Mouse (Mus musculus) stomach, embryonic 16.5 days (tissue): ENCODE data around the gene 4430402I18Rik. TPM values are rescaled to one million over a fixed set of nuclear protein-coding genes. Genes with fewer than 3 reads are reported as not detected.

Source experiments
- ATAC-seq: fragments of 200-750 bp; cut with Nextera tagmentation; 2 replicates; pipeline ENCODE4 v1.8.0; 2017; ENCODE audit warnings: moderate number of reproducible peaks, moderate TSS enrichment; ENCODE audit not compliant: insufficient read depth, low FRiP score
- H3K27ac ChIP-seq: fragments of 300-500 bp; sonication (generic); 2 replicates; pipeline ENCODE4 v1.5.1; 2014; ENCODE audit warnings: low read length
- H3K27me3 ChIP-seq: fragments of 300-500 bp; sonication (generic); 2 replicates; pipeline ENCODE4 v1.6.1; 2014; ENCODE audit warnings: low read length, control low read depth, mixed read lengths; ENCODE audit not compliant: control insufficient read depth, insufficient read depth
- H3K36me3 ChIP-seq: fragments of 300-500 bp; sonication (generic); 2 replicates; pipeline ENCODE4 v1.6.1; 2014; ENCODE audit warnings: low read length; ENCODE audit not compliant: control insufficient read depth, insufficient read depth
- H3K4me1 ChIP-seq: fragments of 300-500 bp; sonication (generic); 2 replicates; pipeline ENCODE4 v1.6.1; 2014; ENCODE audit warnings: low read length, control low read depth, mixed read lengths; ENCODE audit not compliant: control insufficient read depth, insufficient read depth
- H3K4me2 ChIP-seq: fragments of 300-500 bp; sonication (generic); 2 replicates; pipeline ENCODE4 v1.6.1; 2014; ENCODE audit warnings: low read depth, low read length, mixed read lengths
- H3K4me3 ChIP-seq: fragments of 300-500 bp; sonication (generic); replicated peaks from 2 replicates; pipeline ENCODE4 v1.5.1; 2014; ENCODE audit warnings: mild to moderate bottlenecking, low read length
- H3K9ac ChIP-seq: fragments of 300-500 bp; sonication (generic); 2 replicates; pipeline ENCODE4 v1.6.1; 2014; ENCODE audit warnings: low read length
- H3K9me3 ChIP-seq: fragments of 300-500 bp; sonication (generic); replicated peaks from 2 replicates; pipeline ENCODE4 v1.6.1; 2016; ENCODE audit warnings: low read length, control low read depth; ENCODE audit not compliant: control insufficient read depth
- WGBS: fragments of 180-500 bp; shearing (Covaris S2); extraction: QIAGEN DNeasy Blood & Tissue Kit; methylation state at CpG from one replicate; pipeline ENCODE4 v1.1.7; 2014; 5-methylcytosine and 5-hydroxymethylcytosine counted together
- polyA plus RNA-seq: library from polyadenylated mRNA; unstranded; fragments of >200 nt; fragmentation: Nextera tagmentation; extraction: Ambion mirVana; gene quantifications from 2 replicates; pipeline ENCODE4 v1.2.1, GENCODE M21; 2015

4430402I18Rik gene
- polyA plus RNA-seq, 1 experiment from 2014 or later, result 0.74 TPM

- Histone ChIP-seq H3K4me3 (no peak overlapping the region), H3K9me3 (no peaks in the 10 kb centered on the region), H3K36me3 (no peaks in the 10 kb centered on the region), H3K27ac (no peak overlapping the region), H3K9ac (no peak overlapping the region), H3K4me1 (no peaks in the 10 kb centered on the region), H3K27me3 (no peaks in the 10 kb centered on the region), H3K4me2 (no peak overlapping the region)
- no peak for ATAC-seq
- 83% methylated on average over 6 of the region's 6 CpGs for WGBS
Observed at GRCm38 (mm10) chr19:28869251-28869855, 98.2 kb downstream of the 4430402I18Rik start.

GRCm38 (mm10) chr19:28865501-28865900, 102.1 kb downstream of the 4430402I18Rik start:
- no peaks in the 10 kb centered on the region for H3K9me3 ChIP-seq
- WGBS, result 84% methylated on average over 1 of the region's 1 CpGs

GRCm38 (mm10) chr19:28864981-28865380, 102.6 kb downstream of the 4430402I18Rik start:
- Histone ChIP-seq H3K9me3 (no peaks in the 10 kb centered on the region), H3K9ac (no peak overlapping the region), H3K36me3 (no peaks in the 10 kb centered on the region), H3K27me3 (no peaks in the 10 kb centered on the region), H3K4me1 (no peaks in the 10 kb centered on the region), H3K4me2 (no peak overlapping the region), H3K4me3 (no peak overlapping the region), H3K27ac (no peak overlapping the region)
- no peak for ATAC-seq
- WGBS, result 73% methylated on average over 6 of the region's 6 CpGs

More at GRCm38 (mm10) chr19:28865501-28865900, 102.1 kb downstream of the 4430402I18Rik start:
- Histone ChIP-seq H3K36me3 (no peaks in the 10 kb centered on the region), H3K4me1 (no peaks in the 10 kb centered on the region), H3K27ac (no peak overlapping the region), H3K4me3 (no peak overlapping the region), H3K9ac (no peak overlapping the region), H3K4me2 (no peak overlapping the region), H3K27me3 (no peaks in the 10 kb centered on the region)
- ATAC-seq, result no peak

GRCm38 (mm10) chr19:28863626-28864025, 104.0 kb downstream of the 4430402I18Rik start:
- no peak overlapping the region for H3K4me2 ChIP-seq
- no peak overlapping the region for H3K27ac ChIP-seq
- H3K9me3 ChIP-seq, result no peaks in the 10 kb centered on the region
- no peaks in the 10 kb centered on the region for H3K27me3 ChIP-seq
- no peaks in the 10 kb centered on the region for H3K4me1 ChIP-seq
- H3K36me3 ChIP-seq, result no peaks in the 10 kb centered on the region
- no peak overlapping the region for H3K9ac ChIP-seq
- 60% methylated on average over 10 of the region's 10 CpGs for WGBS
- ATAC-seq, result no peak
- no peak overlapping the region for H3K4me3 ChIP-seq

- Histone ChIP-seq H3K9ac (no peak overlapping the region), H3K4me1 (no peaks in the 10 kb centered on the region), H3K9me3 (no peaks in the 10 kb centered on the region), H3K4me3 (no peak overlapping the region), H3K27ac (no peak overlapping the region), H3K4me2 (no peak overlapping the region), H3K27me3 (no peaks in the 10 kb centered on the region), H3K36me3 (no peaks in the 10 kb centered on the region)
- ATAC-seq, result no peak
- 76% methylated on average over 2 of the region's 2 CpGs for WGBS
Observed at GRCm38 (mm10) chr19:28860246-28860645, 107.4 kb downstream of the 4430402I18Rik start.

GRCm38 (mm10) chr19:28854831-28855230, 112.8 kb downstream of the 4430402I18Rik start:
- WGBS, result 77% methylated on average over 1 of the region's 1 CpGs
- H3K9me3 ChIP-seq, result no peaks in the 10 kb centered on the region
- H3K36me3 ChIP-seq, result no peaks in the 10 kb centered on the region
- H3K27ac ChIP-seq, result no peak overlapping the region
- H3K4me2 ChIP-seq, result no peak overlapping the region
- no peaks in the 10 kb centered on the region for H3K27me3 ChIP-seq
- ATAC-seq, result no peak
- H3K4me1 ChIP-seq, result no peaks in the 10 kb centered on the region
- H3K4me3 ChIP-seq, result no peak overlapping the region
- no peak overlapping the region for H3K9ac ChIP-seq

- Histone ChIP-seq H3K27ac (no peak overlapping the region), H3K27me3 (no peaks in the 10 kb centered on the region), H3K9ac (no peak overlapping the region), H3K9me3 (no peaks in the 10 kb centered on the region), H3K36me3 (no peaks in the 10 kb centered on the region), H3K4me3 (no peak overlapping the region), H3K4me2 (no peak overlapping the region), H3K4me1 (no peaks in the 10 kb centered on the region)
- 90% methylated on average over 3 of the region's 3 CpGs for WGBS
- no peak for ATAC-seq
Observed at GRCm38 (mm10) chr19:28852001-28852400, 115.6 kb downstream of the 4430402I18Rik start.

- H3K4me2 ChIP-seq, result no peak overlapping the region
- no peaks in the 10 kb centered on the region for H3K36me3 ChIP-seq
- 65% methylated on average over 3 of the region's 3 CpGs for WGBS
- H3K9me3 ChIP-seq, result no peaks in the 10 kb centered on the region
- H3K27me3 ChIP-seq, result no peaks in the 10 kb centered on the region
- H3K9ac ChIP-seq, result no peak overlapping the region
- H3K4me3 ChIP-seq, result no peak overlapping the region
- H3K27ac ChIP-seq, result no peak overlapping the region
- no peaks in the 10 kb centered on the region for H3K4me1 ChIP-seq
- ATAC-seq, result no peak
Observed at GRCm38 (mm10) chr19:28850510-28850909, 117.1 kb downstream of the 4430402I18Rik start.

- H3K4me2 ChIP-seq, result no peak overlapping the region
- no peak overlapping the region for H3K27ac ChIP-seq
- WGBS, result 60% methylated on average over 8 of the region's 8 CpGs
- no peak overlapping the region for H3K4me3 ChIP-seq
- H3K27me3 ChIP-seq, result no peaks in the 10 kb centered on the region
- no peak for ATAC-seq
- no peak overlapping the region for H3K9ac ChIP-seq
- no peaks in the 10 kb centered on the region for H3K36me3 ChIP-seq
- H3K9me3 ChIP-seq, result no peaks in the 10 kb centered on the region
- no peaks in the 10 kb centered on the region for H3K4me1 ChIP-seq
Observed at GRCm38 (mm10) chr19:28844946-28845710, 122.5 kb downstream of the 4430402I18Rik start.
